Mouse (Mus musculus) liver, postnatal 0 days (tissue): ENCODE measurements around the gene Macrod2. TPM values are rescaled to one million over a fixed set of nuclear protein-coding genes. Genes with fewer than 3 reads are reported as not detected.
A peak's percentile ranks its signal among the peaks of the same experiment; 100 is the strongest.

Experiments used
- ATAC-seq: fragments of 200-750 bp; cut with Nextera tagmentation; 2 replicates; pipeline ENCODE4 v1.8.0; 2017; ENCODE audit warnings: mild to moderate bottlenecking, moderate library complexity
- DNase-seq: peaks from one replicate; pipeline ENCODE4 v3.0.0-alpha.2; 2016
- H3K27ac ChIP-seq: fragments of 300-500 bp; sonication (generic); 2 replicates; pipeline ENCODE4 v1.5.1; 2014; ENCODE audit warnings: antibody characterized with exemption, moderate library complexity, mild to moderate bottlenecking, low read depth
- H3K27me3 ChIP-seq: fragments of 300-500 bp; sonication (generic); 2 replicates; pipeline ENCODE4 v1.6.1; 2014; ENCODE audit warnings: low read length, control low read depth, mixed read lengths; ENCODE audit not compliant: insufficient read depth
- H3K36me3 ChIP-seq: fragments of 300-500 bp; sonication (generic); replicated peaks from 2 replicates; pipeline ENCODE4 v1.6.1; 2014; ENCODE audit warnings: mild to moderate bottlenecking, control low read depth, low read length, moderate library complexity, mixed read lengths; ENCODE audit not compliant: insufficient read depth
- H3K4me1 ChIP-seq: fragments of 300-500 bp; sonication (generic); 2 replicates; pipeline ENCODE4 v1.6.1; 2014; ENCODE audit warnings: antibody characterized with exemption, mild to moderate bottlenecking, control low read depth; ENCODE audit not compliant: insufficient read depth
- H3K4me2 ChIP-seq: fragments of 300-500 bp; sonication (generic); 2 replicates; pipeline ENCODE4 v1.6.1; 2014; ENCODE audit warnings: low read depth, mild to moderate bottlenecking, low read length, moderate library complexity, mixed read lengths
- H3K4me3 ChIP-seq: fragments of 300-500 bp; sonication (generic); 2 replicates; pipeline ENCODE4 v1.5.1; 2014; ENCODE audit warnings: low read depth, low read length
- H3K9ac ChIP-seq: fragments of 300-500 bp; sonication (generic); replicated peaks from 2 replicates; pipeline ENCODE4 v1.6.1; 2014; ENCODE audit warnings: mild to moderate bottlenecking, moderate library complexity
- H3K9me3 ChIP-seq: fragments of 300-500 bp; sonication (generic); 2 replicates; pipeline ENCODE4 v1.6.1; 2016; ENCODE audit warnings: mild to moderate bottlenecking, control low read depth, low read length, mixed read lengths
- CTCF ChIP-seq: sonication (generic); IDR thresholded peaks from 2 replicates; pipeline ENCODE4 v1.5.1; 2016; ENCODE audit warnings: antibody characterized with exemption, low read depth
- EP300 ChIP-seq: IDR thresholded peaks from 2 replicates; pipeline ENCODE4 v1.6.1; 2016; ENCODE audit warnings: antibody characterized with exemption, low read depth, mild to moderate bottlenecking
- WGBS: fragments of 180-500 bp; shearing (Covaris S2); extraction: QIAGEN DNeasy Blood & Tissue Kit; methylation state at CpG from one replicate; pipeline ENCODE4 v1.1.7; 2014; ENCODE audit not compliant: insufficient replicate concordance; 5-methylcytosine and 5-hydroxymethylcytosine counted together
- polyA plus RNA-seq: library from polyadenylated mRNA; unstranded; fragments of >200 nt; fragmentation: Nextera tagmentation; extraction: Ambion mirVana; gene quantifications from 2 replicates; pipeline ENCODE4 v1.2.1, GENCODE M21; 2015

Gene Macrod2
- polyA plus RNA-seq, 1 experiment from 2014 or later, result 9.3 TPM

DNA sequence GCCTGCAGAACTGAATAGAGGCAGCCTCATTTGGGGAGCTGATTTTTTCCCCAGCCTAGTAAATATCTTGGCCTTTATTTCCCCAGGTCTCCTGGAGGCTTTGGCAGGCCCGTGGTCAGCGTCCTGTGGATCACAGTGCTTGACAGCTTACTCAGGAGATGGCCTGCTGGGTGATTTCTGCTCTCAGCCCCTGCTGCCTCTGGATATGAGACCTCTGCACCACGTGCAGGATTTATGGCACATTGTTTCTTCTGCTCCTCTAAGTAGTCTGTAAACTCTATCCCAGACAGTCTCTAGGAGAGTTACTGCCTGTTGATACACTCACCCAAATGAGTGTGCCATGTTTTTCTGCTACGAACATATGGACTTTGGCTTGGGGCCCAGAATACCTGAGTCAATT is 1187.8 kb downstream of the Macrod2 start:
- no peaks in the 10 kb centered on the region for H3K36me3 ChIP-seq
- TF ChIP-seq EP300, result no peak
- TF ChIP-seq CTCF, result no peak
- ATAC-seq, result no peak

GRCm38 (mm10) chr2:141587290-141587689 is 1192.2 kb downstream of the Macrod2 start:
- no peak overlapping the region for H3K9ac ChIP-seq
- H3K9me3 ChIP-seq, result no peaks in the 10 kb centered on the region
- no peaks in the 10 kb centered on the region for H3K27me3 ChIP-seq
- WGBS, result 61% methylated on average over 2 of the region's 2 CpGs
- no peak for TF ChIP-seq CTCF
- TF ChIP-seq EP300, result no peak
- peak; percentile 56 for ATAC-seq
- H3K4me1 ChIP-seq, result no peaks in the 10 kb centered on the region
- DNase-seq, result no peak
- H3K4me2 ChIP-seq, result no peak overlapping the region
- H3K27ac ChIP-seq, result no peak overlapping the region
- H3K36me3 ChIP-seq, result no peaks in the 10 kb centered on the region
- H3K4me3 ChIP-seq, result no peak overlapping the region

More for the DNA sequence above, 1187.8 kb downstream of the Macrod2 start:
- H3K9me3 ChIP-seq, result no peaks in the 10 kb centered on the region
- no peak overlapping the region for H3K4me2 ChIP-seq
- 36% methylated on average over 4 of the region's 4 CpGs for WGBS
- H3K4me1 ChIP-seq, result no peaks in the 10 kb centered on the region
- H3K4me3 ChIP-seq, result no peak overlapping the region
- no peak overlapping the region for H3K27ac ChIP-seq
- no peak for DNase-seq
- no peak overlapping the region for H3K9ac ChIP-seq
- no peaks in the 10 kb centered on the region for H3K27me3 ChIP-seq

DNA sequence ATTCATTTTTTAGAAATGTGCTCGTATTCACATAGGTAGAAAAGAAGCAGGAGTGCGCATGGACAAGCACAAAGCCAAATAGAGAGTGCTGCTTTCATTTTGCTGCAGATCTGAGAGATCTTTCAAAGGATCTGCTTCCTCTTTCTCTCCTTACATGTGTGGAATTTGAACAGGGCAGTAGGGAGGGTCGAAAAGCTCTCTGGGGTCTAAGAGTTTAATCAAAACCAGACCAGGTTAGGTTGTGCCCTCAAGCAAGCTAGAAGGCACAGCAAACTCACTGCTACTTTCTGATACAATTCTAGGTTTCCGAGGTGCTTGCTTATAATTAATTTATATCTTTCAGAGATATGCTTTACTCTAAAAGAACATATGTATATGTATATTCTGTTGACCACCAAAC is 1196.2 kb downstream of the Macrod2 start:
- no peak for DNase-seq
- WGBS, result 74% methylated on average over 4 of the region's 4 CpGs
- H3K9ac ChIP-seq, result no peak overlapping the region
- H3K4me3 ChIP-seq, result no peak overlapping the region
- ATAC-seq, result no peak
- no peaks in the 10 kb centered on the region for H3K36me3 ChIP-seq
- H3K4me1 ChIP-seq, result no peaks in the 10 kb centered on the region
- H3K27ac ChIP-seq, result no peak overlapping the region
- H3K9me3 ChIP-seq, result no peaks in the 10 kb centered on the region
- no peaks in the 10 kb centered on the region for H3K27me3 ChIP-seq
- no peak overlapping the region for H3K4me2 ChIP-seq
- TF ChIP-seq CTCF (no peak), EP300 (no peak)

GRCm38 (mm10) chr2:141594811-141595210 is 1199.7 kb downstream of the Macrod2 start:
- TF ChIP-seq EP300 (no peak), CTCF (no peak)
- WGBS, result 55% methylated on average over 4 of the region's 4 CpGs
- H3K27me3 ChIP-seq, result no peaks in the 10 kb centered on the region
- no peaks in the 10 kb centered on the region for H3K9me3 ChIP-seq
- no peak overlapping the region for H3K27ac ChIP-seq
- ATAC-seq, result no peak
- H3K4me2 ChIP-seq, result no peak overlapping the region
- DNase-seq, result no peak
- H3K4me1 ChIP-seq, result no peaks in the 10 kb centered on the region
- no peak overlapping the region for H3K9ac ChIP-seq
- H3K36me3 ChIP-seq, result no peaks in the 10 kb centered on the region
- no peak overlapping the region for H3K4me3 ChIP-seq

DNA sequence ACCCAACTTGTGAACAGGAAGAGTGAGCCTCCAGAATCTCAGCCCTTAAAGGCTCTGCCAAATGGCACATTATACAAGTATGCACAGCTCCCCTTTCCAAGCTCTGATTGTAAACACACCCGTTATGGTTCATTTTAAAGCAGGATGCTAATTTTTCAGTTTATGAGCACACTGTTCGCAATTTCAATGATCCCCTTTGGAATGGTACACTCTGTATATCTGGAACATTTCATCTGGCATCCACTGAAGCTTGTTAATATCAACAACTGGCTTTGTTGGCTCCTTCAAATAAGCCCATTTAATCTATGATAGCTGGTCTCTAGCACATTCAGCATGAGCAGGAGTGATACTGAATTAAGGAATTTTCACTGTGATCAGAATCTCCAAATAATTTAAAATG is 1222.6 kb downstream of the Macrod2 start:
- WGBS, result 73% methylated on average over 2 of the region's 2 CpGs

GRCm38 (mm10) chr2:141618257-141618656 is 1223.1 kb downstream of the Macrod2 start:
- no peak overlapping the region for H3K4me3 ChIP-seq

More for the DNA sequence above, 1222.6 kb downstream of the Macrod2 start:
- no peak overlapping the region for H3K4me2 ChIP-seq
- DNase-seq (no peak), ATAC-seq (no peak)
- H3K27me3 ChIP-seq, result no peaks in the 10 kb centered on the region
- H3K4me3 ChIP-seq, result no peak overlapping the region
- no peaks in the 10 kb centered on the region for H3K4me1 ChIP-seq
- H3K36me3 ChIP-seq, result no peaks in the 10 kb centered on the region
- TF ChIP-seq CTCF (no peak), EP300 (no peak)
- no peak overlapping the region for H3K27ac ChIP-seq
- no peak overlapping the region for H3K9ac ChIP-seq
- no peaks in the 10 kb centered on the region for H3K9me3 ChIP-seq

DNA sequence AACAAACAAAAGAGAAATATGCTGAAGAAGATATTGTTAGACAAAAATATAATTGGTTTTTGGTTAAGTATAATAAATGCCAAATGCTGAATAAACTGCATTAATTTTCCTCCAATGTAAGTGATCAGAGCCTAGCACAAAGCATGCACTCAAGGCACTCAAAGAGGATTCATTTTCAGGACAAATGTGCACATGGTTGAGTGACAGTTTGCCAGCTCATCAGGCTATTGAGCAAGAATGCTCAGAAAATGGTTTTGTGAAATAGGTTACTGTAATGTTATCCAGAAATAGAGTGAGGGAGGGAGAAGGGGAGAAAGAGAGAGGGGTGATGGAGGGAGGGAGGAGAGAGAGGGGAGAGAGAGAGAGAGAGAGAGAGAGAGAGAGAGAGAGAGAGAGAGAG is 1268.9 kb downstream of the Macrod2 start:
- ATAC-seq (no peak), DNase-seq (no peak)

More at GRCm38 (mm10) chr2:141618257-141618656, 1223.1 kb downstream of the Macrod2 start:
- ATAC-seq (no peak), DNase-seq (no peak)
- no peak for TF ChIP-seq EP300
- H3K9me3 ChIP-seq, result no peaks in the 10 kb centered on the region
- 78% methylated on average over 5 of the region's 5 CpGs for WGBS
- H3K36me3 ChIP-seq, result no peaks in the 10 kb centered on the region
- H3K27me3 ChIP-seq, result no peaks in the 10 kb centered on the region
- H3K9ac ChIP-seq, result no peak overlapping the region
- no peak overlapping the region for H3K4me2 ChIP-seq
- H3K4me1 ChIP-seq, result no peaks in the 10 kb centered on the region
- H3K27ac ChIP-seq, result no peak overlapping the region

More for the DNA sequence above, 1268.9 kb downstream of the Macrod2 start:
- no peak overlapping the region for H3K4me3 ChIP-seq
- H3K9ac ChIP-seq, result no peak overlapping the region
- H3K4me1 ChIP-seq, result no peaks in the 10 kb centered on the region
- H3K4me2 ChIP-seq, result no peak overlapping the region
- H3K27ac ChIP-seq, result no peak overlapping the region
- no peaks in the 10 kb centered on the region for H3K27me3 ChIP-seq
- H3K9me3 ChIP-seq, result no peaks in the 10 kb centered on the region
- TF ChIP-seq EP300 (no peak), CTCF (no peak)
- no peaks in the 10 kb centered on the region for H3K36me3 ChIP-seq
